Mouse (Mus musculus) kidney, postnatal 14 days (tissue): ENCODE measurements around the gene Cln5.

Experiments used
- DNase-seq: peaks from one replicate; pipeline ENCODE4 v3.0.0; 2022; ENCODE audit warnings: mixed read lengths

Cln5 gene

GRCm38 (mm10) chr14:103069864-103070611 lies at the start of gene Cln5:
Gene Cln5, plus strand, starts transcription at chr14:103070216.
- DNase-seq, result peak; percentile 97

GRCm38 (mm10) chr14:103029203-103029602 lies 40.8 kb upstream of the Cln5 start:
- no peak for DNase-seq

- peak; percentile 25 for DNase-seq
Measured at GRCm38 (mm10) chr14:103033271-103033823, 36.7 kb upstream of the Cln5 start.

GRCm38 (mm10) chr14:103034076-103034475 lies 35.9 kb upstream of the Cln5 start:
- no peak for DNase-seq

GRCm38 (mm10) chr14:103037016-103037415 lies 33.0 kb upstream of the Cln5 start:
- no peak for DNase-seq

- no peak for DNase-seq
Measured at GRCm38 (mm10) chr14:103046677-103047076, 23.3 kb upstream of the Cln5 start, which contains the start of gene Acod1. Gene Acod1, plus strand, starts transcription at chr14:103046977.

GRCm38 (mm10) chr14:103048292-103049086 lies 21.5 kb upstream of the Cln5 start:
- DNase-seq, result no peak

GRCm38 (mm10) chr14:103051159-103051769 lies 18.8 kb upstream of the Cln5 start:
- DNase-seq, result peak; percentile 87

GRCm38 (mm10) chr14:103054731-103055130 lies 15.3 kb upstream of the Cln5 start:
- no peak for DNase-seq

- no peak for DNase-seq
Measured at GRCm38 (mm10) chr14:103056601-103057000, 13.4 kb upstream of the Cln5 start.

- no peak for DNase-seq
Measured at GRCm38 (mm10) chr14:103058998-103059397, 11.0 kb upstream of the Cln5 start.

GRCm38 (mm10) chr14:103059495-103059894 lies 10.5 kb upstream of the Cln5 start:
- no peak for DNase-seq

GRCm38 (mm10) chr14:103065294-103066167 lies 4.5 kb upstream of the Cln5 start:
- peak; percentile 82 for DNase-seq

- DNase-seq, result no peak
Measured at GRCm38 (mm10) chr14:103069465-103069863, 552 bp upstream of the Cln5 start.

- DNase-seq, result no peak
Measured at GRCm38 (mm10) chr14:103070790-103071189, 774 bp downstream of the Cln5 start.

GRCm38 (mm10) chr14:103071471-103071870 lies 1.5 kb downstream of the Cln5 start:
- DNase-seq, result no peak

GRCm38 (mm10) chr14:103072731-103073130 lies 2.7 kb downstream of the Cln5 start:
- DNase-seq, result no peak

- no peak for DNase-seq
Measured at GRCm38 (mm10) chr14:103073825-103074224, 3.8 kb downstream of the Cln5 start.

- no peak for DNase-seq
Measured at GRCm38 (mm10) chr14:103075166-103075565, 5.2 kb downstream of the Cln5 start.

GRCm38 (mm10) chr14:103077272-103078005 lies 7.4 kb downstream of the Cln5 start:
- no peak for DNase-seq
